Mouse (Mus musculus) midbrain, embryonic 13.5 days (tissue): Measurements from ENCODE around the gene Hgd. TPM values are rescaled to one million over a fixed set of nuclear protein-coding genes. Genes with fewer than 3 reads are reported as not detected.

ENCODE experiments used
- polyA plus RNA-seq: library from polyadenylated mRNA; unstranded; fragments of >200 nt; fragmentation: Nextera tagmentation; extraction: Ambion mirVana; gene quantifications from 2 replicates; pipeline ENCODE4 v1.2.1, GENCODE M21; 2015

Gene Hgd
- polyA plus RNA-seq, 1 experiment from 2014 or later = 0.17 TPM

Other genes starting within 250 kb of the Hgd start
- 10.4 and 11.3 TPM in 2 replicates for gene Stxbp5l, start 195.2 kb upstream of the Hgd start, polyA plus RNA-seq
- gene Gtf2e1, start 40.4 kb upstream of the Hgd start, polyA plus RNA-seq = 40.2 and 40.8 TPM in 2 replicates
- 25.3 and 29.8 TPM in 2 replicates for gene Rabl3, start 40.3 kb upstream of the Hgd start, polyA plus RNA-seq
- gene Ndufb4, start 74.3 kb downstream of the Hgd start, polyA plus RNA-seq = 58.4 and 58.8 TPM in 2 replicates
- gene Fstl1, start 196.7 kb downstream of the Hgd start, polyA plus RNA-seq = 98.9 and 99.0 TPM in 2 replicates